Mouse (Mus musculus) heart, embryonic 13.5 days (tissue): ENCODE results near the gene Slc30a1. TPM values are rescaled to one million over a fixed set of nuclear protein-coding genes. Genes with fewer than 3 reads are reported as not detected.

Source experiments
- ATAC-seq: fragments of 200-750 bp; cut with Nextera tagmentation; 2 replicates; pipeline ENCODE4 v1.8.0; 2017; ENCODE audit warnings: moderate TSS enrichment; ENCODE audit not compliant: insufficient number of reproducible peaks, low FRiP score, low TSS enrichment; ENCODE audit errors: extremely low read depth
- H3K27ac ChIP-seq: fragments of 300-500 bp; sonication (generic); replicated peaks from 2 replicates; pipeline ENCODE4 v1.5.1; 2015; ENCODE audit warnings: moderate library complexity, mild to moderate bottlenecking, inconsistent platforms
- H3K27me3 ChIP-seq: fragments of 300-500 bp; sonication (generic); replicated peaks from 2 replicates; pipeline ENCODE4 v1.6.1; 2015; ENCODE audit warnings: mild to moderate bottlenecking, inconsistent platforms
- H3K36me3 ChIP-seq: fragments of 300-500 bp; sonication (generic); 2 replicates; pipeline ENCODE4 v1.6.1; 2015; ENCODE audit warnings: mild to moderate bottlenecking, inconsistent platforms
- H3K4me1 ChIP-seq: fragments of 300-500 bp; sonication (generic); 2 replicates; pipeline ENCODE4 v1.6.1; 2015; ENCODE audit warnings: inconsistent platforms
- H3K4me2 ChIP-seq: fragments of 300-500 bp; sonication (generic); 2 replicates; pipeline ENCODE4 v1.6.1; 2015; ENCODE audit warnings: inconsistent platforms, mild to moderate bottlenecking, moderate library complexity
- H3K4me3 ChIP-seq: fragments of 300-500 bp; sonication (generic); 2 replicates; pipeline ENCODE4 v1.5.1; 2015; ENCODE audit warnings: moderate library complexity, mild to moderate bottlenecking, inconsistent platforms
- H3K9ac ChIP-seq: fragments of 300-500 bp; sonication (generic); 2 replicates; pipeline ENCODE4 v1.6.1; 2015; ENCODE audit warnings: inconsistent platforms, mild to moderate bottlenecking, moderate library complexity
- H3K9me3 ChIP-seq: fragments of 300-500 bp; sonication (generic); 2 replicates; pipeline ENCODE4 v1.6.1; 2016; ENCODE audit warnings: inconsistent platforms
- WGBS: fragments of 180-500 bp; shearing (Covaris S2); methylation state at CpG from one replicate; pipeline ENCODE4 v1.1.7; 2015; ENCODE audit warnings: mixed read lengths; 5-methylcytosine and 5-hydroxymethylcytosine counted together
- polyA plus RNA-seq: library from polyadenylated mRNA; unstranded; fragments of >200 nt; fragmentation: Nextera tagmentation; extraction: Ambion mirVana; gene quantifications from 2 replicates; pipeline ENCODE4 v1.2.1, GENCODE M21; 2015

Gene Slc30a1
- polyA plus RNA-seq, 1 experiment from 2014 or later: 1.2 TPM

DNA sequence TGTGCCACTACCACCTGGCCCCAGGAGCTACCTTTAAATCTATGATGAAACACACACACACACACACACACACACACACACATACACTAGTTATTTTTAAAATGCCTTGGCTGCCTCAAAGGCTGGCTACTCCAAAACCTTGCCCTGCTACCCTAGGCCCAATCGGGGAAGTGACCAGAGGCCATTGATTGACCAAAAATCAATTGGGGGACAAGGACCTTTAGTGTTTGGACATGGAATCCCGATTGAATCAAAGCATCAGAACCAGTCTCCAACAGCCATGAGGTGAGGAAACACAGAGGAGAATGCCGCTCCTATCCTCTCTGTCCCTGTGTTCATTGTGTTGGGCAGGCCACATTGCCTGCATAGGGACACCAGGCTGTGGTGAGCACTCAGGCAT lies 15.1 kb downstream of the Slc30a1 start:
- no peak overlapping the region for H3K9ac ChIP-seq
- H3K27me3 ChIP-seq: no peaks in the 10 kb centered on the region
- H3K4me3 ChIP-seq: no peak overlapping the region
- no peaks in the 10 kb centered on the region for H3K36me3 ChIP-seq
- no peak overlapping the region for H3K4me2 ChIP-seq
- H3K4me1 ChIP-seq: no peaks in the 10 kb centered on the region
- no peak overlapping the region for H3K27ac ChIP-seq
- ATAC-seq: no peak
- WGBS: 80% methylated on average over 3 of the region's 3 CpGs
- peaks cover 6% of the 10 kb centered on the region for H3K9me3 ChIP-seq

DNA sequence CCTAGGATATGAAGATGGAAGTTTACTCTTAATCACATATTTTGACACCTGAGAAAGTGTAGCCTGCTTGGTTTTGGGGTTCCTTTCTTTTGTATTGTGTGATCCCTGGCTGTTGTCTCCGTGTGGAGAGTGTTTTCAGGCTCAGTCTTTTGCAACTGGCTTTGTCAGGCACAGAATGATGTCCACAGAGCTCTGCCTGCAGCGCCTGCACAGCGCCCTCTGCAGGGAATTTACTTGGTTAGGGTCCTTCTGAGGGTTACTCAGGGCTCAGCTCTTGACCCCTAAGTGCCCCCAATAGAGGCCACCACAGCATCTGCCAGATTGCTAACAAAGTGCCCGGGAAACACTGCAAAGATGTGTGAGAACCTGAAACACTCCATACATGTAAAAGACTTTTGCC lies 18.9 kb downstream of the Slc30a1 start:
- 41% methylated on average over 4 of the region's 4 CpGs for WGBS
- ATAC-seq: no peak

DNA sequence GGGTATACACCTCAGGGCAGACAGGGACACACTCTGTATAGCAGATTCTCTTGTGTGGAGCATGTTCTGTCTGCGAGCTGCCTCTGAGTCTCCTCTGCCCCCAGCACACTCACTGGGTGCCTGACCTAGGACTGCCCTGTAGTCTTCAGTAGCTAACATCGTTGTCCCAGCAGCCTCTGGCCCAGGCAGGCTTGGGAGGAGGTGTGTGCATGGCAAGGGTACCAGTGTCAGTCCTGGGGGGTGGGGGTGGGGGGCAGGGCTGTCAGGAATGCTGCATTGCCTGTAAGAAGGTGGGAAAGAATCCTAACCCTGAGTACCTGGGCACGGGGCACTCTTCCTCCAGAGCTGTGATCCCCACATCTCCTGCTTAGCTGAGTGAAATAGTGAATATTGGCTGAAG lies 20.1 kb downstream of the Slc30a1 start:
- Histone ChIP-seq H3K4me1 (peaks cover 15% of the 10 kb centered on the region), H3K4me2 (no peak overlapping the region), H3K4me3 (no peak overlapping the region), H3K9ac (no peak overlapping the region), H3K9me3 (no peaks in the 10 kb centered on the region), H3K27me3 (no peaks in the 10 kb centered on the region), H3K36me3 (no peaks in the 10 kb centered on the region), H3K27ac (no peak overlapping the region)
- 59% methylated on average over 3 of the region's 3 CpGs for WGBS
- no peak for ATAC-seq

More for the DNA sequence above, 18.9 kb downstream of the Slc30a1 start:
- H3K27me3 ChIP-seq: no peaks in the 10 kb centered on the region
- no peak overlapping the region for H3K4me3 ChIP-seq
- H3K4me2 ChIP-seq: no peak overlapping the region
- H3K9ac ChIP-seq: no peak overlapping the region
- H3K9me3 ChIP-seq: peaks cover 6% of the 10 kb centered on the region
- no peaks in the 10 kb centered on the region for H3K36me3 ChIP-seq
- peaks cover 14% of the 10 kb centered on the region for H3K4me1 ChIP-seq
- H3K27ac ChIP-seq: no peak overlapping the region

DNA sequence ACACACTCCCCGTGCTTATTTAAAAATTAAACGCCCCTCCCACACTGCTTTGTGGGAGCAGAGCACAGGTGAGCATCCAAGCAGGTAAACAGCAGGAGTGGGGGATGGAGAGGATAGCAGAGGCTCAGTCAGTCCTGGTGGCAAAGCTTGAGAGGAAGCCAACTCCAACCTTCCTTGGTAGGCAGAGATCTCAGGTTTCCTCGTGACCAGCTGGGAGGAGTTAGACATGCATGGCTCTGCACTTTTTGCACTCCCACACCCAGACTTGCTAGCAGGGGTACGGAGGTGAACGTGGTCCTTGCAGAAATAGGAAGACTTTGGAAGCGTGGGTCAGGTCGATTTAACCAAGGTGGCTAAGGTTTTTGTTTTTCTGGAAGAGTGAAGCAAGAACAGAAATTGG lies 21.8 kb downstream of the Slc30a1 start:
- no peak overlapping the region for H3K27ac ChIP-seq
- H3K4me2 ChIP-seq: no peak overlapping the region
- no peak overlapping the region for H3K9ac ChIP-seq
- H3K4me3 ChIP-seq: no peak overlapping the region
- H3K27me3 ChIP-seq: no peaks in the 10 kb centered on the region
- no peaks in the 10 kb centered on the region for H3K9me3 ChIP-seq
- H3K36me3 ChIP-seq: no peaks in the 10 kb centered on the region
- WGBS: 70% methylated on average over 7 of the region's 7 CpGs
- peaks cover 15% of the 10 kb centered on the region for H3K4me1 ChIP-seq
- no peak for ATAC-seq

DNA sequence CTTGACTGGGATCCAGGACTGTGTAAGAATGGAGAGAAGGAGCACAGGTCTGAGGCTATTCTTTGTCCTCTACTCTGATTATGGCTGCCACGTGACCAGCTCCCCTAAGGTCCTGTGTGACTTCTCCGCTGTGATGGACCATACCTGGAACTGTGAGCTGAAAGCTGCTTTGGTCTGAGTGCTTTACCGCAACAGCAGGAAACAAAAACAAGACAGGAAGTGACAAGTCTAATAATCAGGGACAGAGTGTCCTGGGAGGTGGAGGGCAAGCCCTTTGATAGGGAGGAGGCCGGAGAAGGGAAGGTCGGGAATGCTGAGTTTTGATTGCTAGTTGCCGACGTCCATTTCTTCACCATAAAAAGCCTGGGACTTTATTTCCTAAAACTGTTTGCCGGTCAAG lies 22.5 kb downstream of the Slc30a1 start:
- no peak for ATAC-seq
- H3K9me3 ChIP-seq: no peaks in the 10 kb centered on the region
- WGBS: 48% methylated on average over 8 of the region's 8 CpGs
- no peak overlapping the region for H3K4me2 ChIP-seq
- no peak overlapping the region for H3K27ac ChIP-seq
- peaks cover 15% of the 10 kb centered on the region for H3K4me1 ChIP-seq
- H3K36me3 ChIP-seq: no peaks in the 10 kb centered on the region
- H3K9ac ChIP-seq: no peak overlapping the region
- no peak overlapping the region for H3K4me3 ChIP-seq
- H3K27me3 ChIP-seq: no peaks in the 10 kb centered on the region

DNA sequence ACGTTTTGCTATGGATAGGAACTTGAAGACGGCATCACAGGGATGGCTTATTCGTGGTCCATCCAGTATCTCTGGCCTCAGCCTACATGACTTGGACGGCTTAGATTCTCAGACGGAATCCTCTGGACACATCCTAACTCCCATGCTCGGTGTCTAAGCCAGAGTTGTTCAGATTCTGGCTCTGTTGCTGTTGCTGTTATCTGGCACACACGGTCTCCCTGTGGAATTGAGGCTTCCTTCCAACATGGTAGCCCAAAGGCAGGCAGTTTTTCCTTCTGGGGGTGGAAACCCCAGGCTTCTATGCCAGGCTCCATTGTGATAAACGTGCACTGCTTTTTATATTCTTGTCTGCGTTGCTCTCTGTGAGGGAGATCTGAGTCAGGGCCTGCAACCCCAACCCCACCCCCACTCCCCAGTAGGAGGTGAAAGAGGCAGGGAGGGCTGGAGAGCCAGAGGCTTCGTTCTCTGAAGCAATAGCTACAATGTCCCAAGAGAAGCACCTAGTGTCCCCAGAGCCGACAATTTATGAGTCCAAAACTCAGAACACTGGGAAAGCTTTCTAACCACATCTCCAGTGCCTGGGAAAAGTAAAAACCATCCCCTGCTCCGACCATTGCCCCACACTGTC lies 23.4 kb downstream of the Slc30a1 start:
- Histone ChIP-seq H3K9ac (no peak overlapping the region), H3K4me3 (no peak overlapping the region), H3K4me1 (peaks cover 15% of the 10 kb centered on the region), H3K36me3 (no peaks in the 10 kb centered on the region), H3K4me2 (no peak overlapping the region), H3K9me3 (no peaks in the 10 kb centered on the region), H3K27me3 (no peaks in the 10 kb centered on the region), H3K27ac (no peak overlapping the region)
- ATAC-seq: no peak
- WGBS: 48% methylated on average over 12 of the region's 12 CpGs

DNA sequence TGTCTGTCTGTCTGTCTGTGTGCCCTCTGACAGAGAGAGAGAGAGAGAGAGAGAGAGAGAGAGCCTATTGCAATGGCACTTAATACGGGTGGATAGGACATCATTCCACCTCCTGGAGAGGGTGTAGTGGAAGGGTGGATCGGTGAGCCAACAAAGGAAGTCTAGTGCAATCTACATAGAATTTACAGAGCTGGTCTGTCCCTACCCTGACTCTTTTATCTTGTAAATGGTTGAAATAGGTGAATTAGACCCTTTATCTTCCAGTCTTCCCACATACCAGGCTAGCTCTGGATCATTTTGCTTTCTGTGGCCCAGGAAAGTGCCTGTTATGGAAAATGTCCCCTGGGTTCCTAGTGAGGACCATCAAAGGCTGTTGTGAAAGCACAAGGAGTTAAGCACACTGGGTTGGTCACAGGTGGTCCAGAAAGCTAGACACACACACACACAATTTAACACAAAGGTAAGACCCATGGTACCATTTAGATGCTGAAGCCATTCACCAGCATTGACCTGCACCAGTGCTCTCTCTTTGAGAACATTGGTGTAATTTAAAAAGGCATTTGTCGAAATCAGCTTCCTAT lies 24.0 kb downstream of the Slc30a1 start:
- H3K27ac ChIP-seq: no peak overlapping the region
- ATAC-seq: no peak
- 69% methylated on average over 3 of the region's 3 CpGs for WGBS
- no peak overlapping the region for H3K4me2 ChIP-seq
- no peaks in the 10 kb centered on the region for H3K9me3 ChIP-seq
- H3K4me3 ChIP-seq: no peak overlapping the region
- H3K36me3 ChIP-seq: no peaks in the 10 kb centered on the region
- H3K4me1 ChIP-seq: peaks cover 15% of the 10 kb centered on the region
- no peak overlapping the region for H3K9ac ChIP-seq
- no peaks in the 10 kb centered on the region for H3K27me3 ChIP-seq

DNA sequence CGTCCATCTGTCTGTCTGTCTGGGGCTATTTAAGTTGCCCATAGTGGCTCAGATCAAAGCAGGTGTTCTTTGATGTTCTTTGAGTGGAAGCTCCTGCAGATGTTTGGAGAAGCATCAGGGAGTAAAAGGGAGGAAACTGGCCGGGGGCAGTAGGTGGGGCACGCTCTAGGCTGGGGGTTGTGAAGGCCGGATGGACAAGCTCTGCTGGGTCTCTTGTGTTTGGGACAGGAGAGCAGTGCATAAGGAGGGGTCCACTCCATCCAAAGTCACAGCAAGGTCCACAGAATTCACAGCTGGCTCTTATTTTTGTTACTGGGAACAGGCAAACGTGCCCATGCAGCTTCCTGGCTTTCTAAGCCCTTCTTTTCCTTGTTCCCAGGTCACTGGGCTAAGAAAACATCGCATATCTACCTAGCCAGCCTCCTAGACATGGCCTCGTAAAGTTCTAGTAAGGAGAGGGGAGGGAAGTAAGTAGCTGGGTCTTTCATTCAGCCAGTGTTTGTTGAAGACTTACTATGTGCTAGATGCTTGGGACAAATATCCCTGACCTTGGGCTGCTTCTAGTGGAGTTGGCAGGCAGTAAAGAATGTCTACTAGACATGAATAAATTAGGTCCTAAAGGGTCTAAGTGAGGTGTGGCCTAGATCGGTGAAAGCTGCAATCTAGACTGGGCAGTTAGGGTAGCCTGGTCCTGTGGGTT lies 25.9 kb downstream of the Slc30a1 start:
- Histone ChIP-seq H3K9me3 (no peaks in the 10 kb centered on the region), H3K36me3 (no peaks in the 10 kb centered on the region), H3K27ac (no peak overlapping the region), H3K4me2 (no peak overlapping the region), H3K27me3 (no peaks in the 10 kb centered on the region), H3K4me3 (no peak overlapping the region), H3K4me1 (peaks cover 15% of the 10 kb centered on the region), H3K9ac (no peak overlapping the region)
- WGBS: 59% methylated on average over 8 of the region's 8 CpGs
- ATAC-seq: no peak

DNA sequence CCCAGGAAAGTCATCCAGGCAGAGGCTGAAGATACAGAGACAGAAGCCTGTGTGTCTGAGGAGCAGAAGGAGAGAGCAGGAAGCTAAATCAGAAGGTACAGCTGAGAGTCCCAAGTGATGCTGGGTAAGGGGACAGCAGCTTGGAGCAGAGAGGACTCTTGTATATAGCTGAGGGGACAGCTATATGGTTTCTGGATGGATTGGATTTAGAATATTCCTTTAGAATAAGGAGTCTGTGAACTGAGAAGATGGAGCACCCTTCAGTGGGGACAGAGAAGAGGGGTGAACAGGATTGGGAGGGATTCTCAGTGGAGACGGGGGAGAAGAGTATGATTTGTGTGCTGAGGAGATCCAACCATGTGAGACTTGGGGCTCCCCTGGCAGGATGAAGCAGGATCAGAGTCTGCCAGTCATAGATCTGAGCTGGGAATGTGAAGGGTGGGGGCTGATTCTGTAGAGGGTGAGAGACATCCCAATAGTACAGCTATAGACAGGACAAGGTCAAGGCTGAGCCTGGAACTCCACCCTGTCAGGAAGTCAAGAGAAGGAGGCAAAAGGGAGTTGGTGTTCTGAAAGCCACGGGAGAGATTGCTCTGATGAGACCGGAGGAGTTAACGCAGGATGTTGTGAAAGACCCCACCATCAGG lies 26.5 kb downstream of the Slc30a1 start:
- 67% methylated on average over 4 of the region's 4 CpGs for WGBS
- Histone ChIP-seq H3K27me3 (no peaks in the 10 kb centered on the region), H3K4me1 (peaks cover 15% of the 10 kb centered on the region), H3K36me3 (no peaks in the 10 kb centered on the region), H3K4me3 (no peak overlapping the region), H3K27ac (no peak overlapping the region), H3K4me2 (no peak overlapping the region), H3K9ac (no peak overlapping the region), H3K9me3 (no peaks in the 10 kb centered on the region)
- no peak for ATAC-seq

DNA sequence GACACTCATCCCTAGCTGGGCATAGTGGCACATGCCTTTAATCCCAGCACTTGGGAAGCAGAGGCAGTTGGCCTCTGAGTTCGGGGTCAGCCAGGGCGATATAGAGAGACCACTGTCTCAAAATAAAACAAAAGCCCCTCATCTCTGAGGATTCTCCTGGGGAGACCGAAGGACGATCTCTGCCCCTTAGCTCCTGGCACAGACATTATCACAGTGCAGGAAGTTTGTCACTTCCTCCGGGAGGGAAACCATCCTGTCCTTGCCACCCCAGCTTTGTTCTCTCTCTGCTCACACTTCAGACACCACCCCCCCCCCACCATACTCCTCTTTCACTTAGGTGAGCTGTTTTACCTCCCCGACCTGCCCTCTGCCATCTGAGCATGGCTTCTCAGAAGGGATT lies 37.1 kb downstream of the Slc30a1 start:
- Histone ChIP-seq H3K4me3 (no peak overlapping the region), H3K4me2 (no peak overlapping the region), H3K27me3 (0 out of 2 replicates have a peak, but pooled peaks cover 4% of the 10 kb centered on the region), H3K9ac (no peak overlapping the region), H3K4me1 (peaks cover 10% of the 10 kb centered on the region; the same call in 1 of the 2 replicates), H3K36me3 (no peaks in the 10 kb centered on the region), H3K27ac (no peak overlapping the region), H3K9me3 (no peaks in the 10 kb centered on the region)
- WGBS: 53% methylated on average over 6 of the region's 6 CpGs
- ATAC-seq: no peak

DNA sequence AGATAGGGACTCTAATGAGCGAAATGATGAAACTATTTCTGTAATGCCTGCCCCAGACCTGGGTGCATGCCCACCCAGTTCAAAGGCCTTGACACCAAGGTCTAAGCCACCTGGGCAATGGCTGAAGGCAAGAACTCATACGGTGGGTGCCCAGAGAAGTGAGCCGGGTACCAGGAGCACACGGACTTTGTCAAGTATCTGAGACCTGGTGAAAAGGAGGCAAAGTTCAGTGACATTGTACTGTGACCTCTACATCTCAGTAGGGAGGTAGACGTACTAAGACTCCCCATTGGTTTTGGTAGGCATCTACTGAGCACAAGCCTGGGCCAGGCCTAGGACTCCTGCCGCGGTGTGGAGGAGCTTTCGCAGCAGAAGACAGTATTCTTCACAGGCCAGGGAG lies 38.8 kb downstream of the Slc30a1 start:
- 88% methylated on average over 8 of the region's 8 CpGs for WGBS
- no peak for ATAC-seq
- no peak overlapping the region for H3K27ac ChIP-seq

More for the DNA sequence above, 38.8 kb downstream of the Slc30a1 start:
- H3K4me2 ChIP-seq: no peak overlapping the region
- H3K27me3 ChIP-seq: 0 out of 2 replicates have a peak, but pooled peaks cover 5% of the 10 kb centered on the region
- no peak overlapping the region for H3K4me3 ChIP-seq
- no peak overlapping the region for H3K9ac ChIP-seq
- H3K9me3 ChIP-seq: no peaks in the 10 kb centered on the region
- peaks cover 10% of the 10 kb centered on the region; the same call in 1 of the 2 replicates for H3K4me1 ChIP-seq
- H3K36me3 ChIP-seq: no peaks in the 10 kb centered on the region
